Mouse (Mus musculus): ENCODE results near the gene Gm45837. TPM values are rescaled to one million over a fixed set of nuclear protein-coding genes. Genes with fewer than 3 reads are reported as not detected.
"Not testable (repeated sequence)": the region's sequence is repeated elsewhere in the genome, so short reads cannot be mapped to it uniquely, and the experiment has no call there.

Gene Gm45837
- polyA plus RNA-seq, 1 experiment from 2014 or later: 3.9 TPM

DNA sequence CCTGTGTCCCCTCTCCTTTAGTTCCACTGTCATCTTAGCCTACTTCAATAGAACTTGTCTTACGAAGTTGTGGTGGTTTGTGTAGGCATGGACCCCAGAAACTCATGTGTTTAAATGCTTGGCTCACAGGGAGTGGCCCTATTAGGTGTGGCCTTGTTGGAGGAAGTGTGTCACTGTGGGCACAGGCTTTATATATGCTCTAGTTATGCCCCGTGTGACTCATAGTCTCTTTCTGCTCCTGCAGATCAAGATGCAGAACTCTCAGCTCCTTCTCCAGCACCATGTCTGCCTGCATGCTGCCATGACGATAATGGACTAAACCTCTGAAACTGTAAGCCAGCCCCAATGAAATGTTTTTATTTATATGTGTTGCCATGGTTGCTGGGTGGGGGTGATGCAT is 137.0 kb downstream of the Gm45837 start:
- no peak for DNase-seq (ENCODE audit: low spot score)

DNA sequence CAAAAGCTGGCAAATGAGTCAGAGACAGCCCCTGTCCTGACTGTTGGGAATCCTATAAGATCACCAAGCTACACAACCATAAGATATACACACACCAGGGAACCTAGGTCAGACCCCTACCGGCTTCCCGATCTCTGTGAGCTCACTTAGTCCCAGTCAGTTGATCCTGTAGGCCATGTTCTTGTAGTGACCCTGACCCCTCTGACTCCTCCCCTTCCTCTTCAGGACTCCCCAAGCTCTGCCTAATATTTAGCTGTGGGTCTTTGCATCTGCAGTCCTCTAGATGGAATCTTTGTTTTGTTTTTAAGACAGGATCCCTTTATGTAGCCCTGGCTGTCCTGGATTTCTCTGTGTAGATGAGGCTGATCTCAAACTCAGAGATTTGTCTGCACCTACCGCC is 138.6 kb downstream of the Gm45837 start:
- Histone ChIP-seq H3K4me2 (ENCODE audit: low read length) (no peak overlapping the region), H3K9me3 (ENCODE audit: control insufficient read depth, low read length) (no peaks in the 10 kb centered on the region), H3K9ac (ENCODE audit: low read length) (no peak overlapping the region), H3K27ac (ENCODE audit: low read depth) (no peak overlapping the region), H3K36me3 (ENCODE audit: control insufficient read depth, insufficient read depth, low read length) (no peaks in the 10 kb centered on the region), H3K4me3 (ENCODE audit: low read depth, low read length) (no peak overlapping the region), H3K4me1 (replicated peaks; ENCODE audit: control insufficient read depth, insufficient read depth, low read length) (no peaks in the 10 kb centered on the region), H3K27me3 (replicated peaks; ENCODE audit: control insufficient read depth, insufficient read depth, low read length) (no peaks in the 10 kb centered on the region)
- WGBS: 89% methylated on average over 3 of the region's 3 CpGs
- DNase-seq (ENCODE audit: low spot score) (no peak), ATAC-seq (replicated peaks; ENCODE audit: low FRiP score, low TSS enrichment, low read depth) (no peak)

More for the DNA sequence above, 137.0 kb downstream of the Gm45837 start:
- Histone ChIP-seq H3K9me3 (ENCODE audit: control insufficient read depth, low read length) (no peaks in the 10 kb centered on the region), H3K27ac (ENCODE audit: low read depth) (no peak overlapping the region), H3K4me1 (replicated peaks; ENCODE audit: control insufficient read depth, insufficient read depth, low read length) (no peaks in the 10 kb centered on the region), H3K9ac (ENCODE audit: low read length) (no peak overlapping the region), H3K27me3 (replicated peaks; ENCODE audit: control insufficient read depth, insufficient read depth, low read length) (no peaks in the 10 kb centered on the region), H3K4me2 (ENCODE audit: low read length) (no peak overlapping the region), H3K36me3 (ENCODE audit: control insufficient read depth, insufficient read depth, low read length) (no peaks in the 10 kb centered on the region), H3K4me3 (ENCODE audit: low read depth, low read length) (no peak overlapping the region)
- 77% methylated on average over 3 of the region's 3 CpGs for WGBS
- no peak for ATAC-seq (replicated peaks; ENCODE audit: low FRiP score, low TSS enrichment, low read depth)

DNA sequence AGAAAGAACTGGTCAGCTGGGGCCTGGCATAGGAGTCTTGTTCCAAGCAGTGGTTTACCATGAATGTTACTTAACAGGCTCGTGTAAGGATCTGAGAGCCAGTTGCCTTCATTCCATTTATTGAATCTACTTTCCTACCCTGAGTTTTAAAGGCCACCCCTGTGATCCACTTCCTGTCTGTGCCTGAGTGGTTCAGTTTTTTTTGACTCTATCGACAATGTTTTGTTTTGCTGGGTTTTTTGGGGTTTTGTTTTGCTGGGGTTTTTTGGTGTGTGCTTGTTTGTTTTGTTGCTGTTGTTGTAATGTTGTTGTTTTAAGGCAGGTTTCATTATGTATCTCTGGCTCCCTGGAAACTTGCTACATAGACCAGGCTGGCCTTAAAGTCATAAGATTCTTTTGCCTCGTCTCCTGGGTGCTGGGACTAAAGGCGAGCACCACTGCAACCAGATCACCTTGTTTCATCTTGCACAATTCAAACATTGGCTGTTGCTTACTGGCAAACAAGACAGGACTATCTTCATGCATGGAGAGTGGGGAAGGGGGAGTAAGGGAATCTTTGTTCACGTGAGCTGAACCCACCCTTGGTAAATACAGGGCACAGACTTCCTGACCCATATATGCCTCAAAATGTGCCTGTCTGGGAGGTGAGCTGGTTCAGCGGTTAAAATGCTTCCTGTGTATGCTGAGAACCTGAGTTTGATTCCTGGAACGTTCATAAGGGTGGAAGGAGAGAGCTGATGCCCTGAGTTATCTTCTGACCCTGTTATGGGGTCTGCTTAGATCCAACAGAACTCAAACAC is 140.2 kb downstream of the Gm45837 start:
- WGBS: 54% methylated on average over 7 of the region's 7 CpGs

DNA sequence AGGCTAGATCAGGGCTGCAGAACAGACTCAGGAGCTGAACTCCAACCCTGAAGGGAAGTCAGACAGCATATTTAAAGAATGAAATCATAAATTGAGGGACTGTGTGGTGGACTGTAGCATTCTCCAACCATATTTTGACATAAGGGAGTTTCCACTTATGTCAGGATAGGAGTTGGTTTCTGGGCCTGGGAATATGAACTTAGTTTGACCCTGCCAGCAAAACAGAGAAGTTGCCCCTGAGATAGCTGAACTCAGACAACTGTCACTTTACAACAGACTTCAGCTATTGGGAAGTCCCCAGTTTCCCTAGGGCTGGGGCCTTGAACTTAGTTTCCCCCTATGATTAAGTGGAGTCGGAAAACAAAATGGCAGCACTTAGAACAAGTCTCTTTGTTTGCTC is 140.8 kb downstream of the Gm45837 start:
- Histone ChIP-seq H3K27me3 (replicated peaks; ENCODE audit: control insufficient read depth, insufficient read depth, low read length) (no peaks in the 10 kb centered on the region), H3K9me3 (ENCODE audit: control insufficient read depth, low read length) (no peaks in the 10 kb centered on the region), H3K4me1 (replicated peaks; ENCODE audit: control insufficient read depth, insufficient read depth, low read length) (no peaks in the 10 kb centered on the region), H3K4me2 (ENCODE audit: low read length) (no peak overlapping the region), H3K9ac (ENCODE audit: low read length) (no peak overlapping the region), H3K27ac (ENCODE audit: low read depth) (no peak overlapping the region), H3K36me3 (ENCODE audit: control insufficient read depth, insufficient read depth, low read length) (no peaks in the 10 kb centered on the region), H3K4me3 (ENCODE audit: low read depth, low read length) (no peak overlapping the region)
- no peak for ATAC-seq (replicated peaks; ENCODE audit: low FRiP score, low TSS enrichment, low read depth)
- WGBS: 89% methylated on average over 1 of the region's 1 CpGs
- no peak for DNase-seq (ENCODE audit: low spot score)

More for the DNA sequence above, 140.2 kb downstream of the Gm45837 start:
- no peaks in the 10 kb centered on the region for H3K9me3 ChIP-seq (ENCODE audit: control insufficient read depth, low read length)
- no peaks in the 10 kb centered on the region for H3K36me3 ChIP-seq (ENCODE audit: control insufficient read depth, insufficient read depth, low read length)
- H3K4me3 ChIP-seq (ENCODE audit: low read depth, low read length): no peak overlapping the region
- no peak overlapping the region for H3K27ac ChIP-seq (ENCODE audit: low read depth)
- 0 out of 2 replicates have a peak, but pooled peaks have one; percentile 40 for ATAC-seq (replicated peaks; ENCODE audit: low FRiP score, low TSS enrichment, low read depth)
- no peak for DNase-seq (ENCODE audit: low spot score)
- no peak overlapping the region for H3K9ac ChIP-seq (ENCODE audit: low read length)
- no peaks in the 10 kb centered on the region for H3K4me1 ChIP-seq (replicated peaks; ENCODE audit: control insufficient read depth, insufficient read depth, low read length)
- H3K4me2 ChIP-seq (ENCODE audit: low read length): no peak overlapping the region
- no peaks in the 10 kb centered on the region for H3K27me3 ChIP-seq (replicated peaks; ENCODE audit: control insufficient read depth, insufficient read depth, low read length)

DNA sequence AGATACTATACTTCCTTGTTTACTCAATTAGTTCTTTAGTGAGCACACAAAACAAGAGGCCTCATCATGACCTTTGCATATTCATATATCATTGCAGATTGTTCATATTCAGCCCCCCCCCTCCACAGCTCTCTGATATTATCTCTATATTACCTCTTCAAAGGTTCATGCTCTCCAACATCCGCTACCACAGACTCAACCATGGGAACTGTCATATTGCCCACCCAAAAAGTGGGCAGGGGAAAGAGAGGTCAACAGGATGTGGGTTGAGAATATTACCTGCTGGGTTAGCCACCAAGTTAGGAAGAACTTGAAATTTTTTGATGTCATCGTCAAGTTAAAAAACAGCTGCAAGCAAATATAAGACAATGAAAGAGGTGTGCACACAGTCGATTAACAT is 144.8 kb downstream of the Gm45837 start:
- H3K4me3 ChIP-seq (ENCODE audit: low read depth, low read length); H3K27me3 ChIP-seq (replicated peaks; ENCODE audit: control insufficient read depth, insufficient read depth, low read length); DNase-seq (ENCODE audit: low spot score); H3K4me2 ChIP-seq (ENCODE audit: low read length); ATAC-seq (replicated peaks; ENCODE audit: low FRiP score, low TSS enrichment, low read depth); H3K36me3 ChIP-seq (ENCODE audit: control insufficient read depth, insufficient read depth, low read length); H3K27ac ChIP-seq (ENCODE audit: low read depth); H3K4me1 ChIP-seq (replicated peaks; ENCODE audit: control insufficient read depth, insufficient read depth, low read length); H3K9ac ChIP-seq (ENCODE audit: low read length); H3K9me3 ChIP-seq (ENCODE audit: control insufficient read depth, low read length): not testable (repeated sequence)
- WGBS: 96% methylated on average over 3 of the region's 3 CpGs

DNA sequence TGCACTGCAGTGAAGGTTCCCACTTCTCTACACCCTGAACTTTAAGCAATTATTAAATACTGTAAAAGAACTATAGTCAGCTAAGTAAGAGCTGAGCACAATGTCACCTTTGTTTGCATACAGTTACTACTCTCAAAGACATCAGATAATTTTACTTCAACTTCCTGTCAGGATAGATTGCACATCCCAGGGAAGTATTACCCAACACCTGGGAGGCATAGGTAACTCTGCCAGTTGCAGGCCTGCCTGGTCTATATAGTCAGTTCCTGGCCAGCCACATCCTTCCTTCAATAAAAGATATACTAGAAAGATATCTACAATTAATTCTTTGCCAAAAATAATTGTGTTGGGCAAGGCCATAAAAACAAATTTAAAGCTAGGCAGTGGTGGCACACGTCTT is 146.7 kb downstream of the Gm45837 start:
- no peaks in the 10 kb centered on the region for H3K9me3 ChIP-seq (ENCODE audit: control insufficient read depth, low read length)
- no peaks in the 10 kb centered on the region for H3K4me1 ChIP-seq (replicated peaks; ENCODE audit: control insufficient read depth, insufficient read depth, low read length)
- no peaks in the 10 kb centered on the region for H3K36me3 ChIP-seq (ENCODE audit: control insufficient read depth, insufficient read depth, low read length)
- WGBS: 73% methylated on average over 1 of the region's 1 CpGs
- DNase-seq (ENCODE audit: low spot score) (no peak), ATAC-seq (replicated peaks; ENCODE audit: low FRiP score, low TSS enrichment, low read depth) (no peak)
- H3K4me2 ChIP-seq (ENCODE audit: low read length): no peak overlapping the region
- H3K9ac ChIP-seq (ENCODE audit: low read length): no peak overlapping the region
- H3K27ac ChIP-seq (ENCODE audit: low read depth): no peak overlapping the region
- no peak overlapping the region for H3K4me3 ChIP-seq (ENCODE audit: low read depth, low read length)
- no peaks in the 10 kb centered on the region for H3K27me3 ChIP-seq (replicated peaks; ENCODE audit: control insufficient read depth, insufficient read depth, low read length)

DNA sequence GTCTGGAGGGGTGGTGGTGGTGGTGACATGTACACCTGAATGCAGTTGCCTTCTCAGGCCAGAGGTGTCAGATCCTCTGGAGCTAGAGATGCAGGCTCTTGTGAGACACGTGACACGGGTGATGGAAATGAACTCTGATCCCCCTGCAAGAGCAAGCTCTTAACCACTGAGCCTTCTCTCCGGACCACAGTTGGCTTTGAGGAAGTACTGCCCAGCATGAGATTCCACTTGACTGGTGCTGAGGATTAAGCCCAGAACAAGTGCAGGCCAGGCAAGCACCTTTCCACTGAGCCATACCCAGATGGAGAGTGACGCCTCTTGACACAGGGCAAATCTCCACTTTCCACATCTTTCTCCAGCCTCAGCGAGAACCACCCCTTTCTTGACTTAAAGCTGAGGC is 148.7 kb downstream of the Gm45837 start:
- not testable (repeated sequence) for H3K36me3 ChIP-seq (ENCODE audit: control insufficient read depth, insufficient read depth, low read length); H3K9ac ChIP-seq (ENCODE audit: low read length); H3K4me3 ChIP-seq (ENCODE audit: low read depth, low read length); H3K27me3 ChIP-seq (replicated peaks; ENCODE audit: control insufficient read depth, insufficient read depth, low read length); H3K4me1 ChIP-seq (replicated peaks; ENCODE audit: control insufficient read depth, insufficient read depth, low read length); DNase-seq (ENCODE audit: low spot score); H3K9me3 ChIP-seq (ENCODE audit: control insufficient read depth, low read length); H3K27ac ChIP-seq (ENCODE audit: low read depth); H3K4me2 ChIP-seq (ENCODE audit: low read length)
- ATAC-seq (replicated peaks; ENCODE audit: low FRiP score, low TSS enrichment, low read depth): 0 out of 2 replicates have a peak, but pooled peaks have one; percentile 36
- WGBS: 50% methylated on average over 5 of the region's 5 CpGs
